12 mouse cellular contexts compared by ENCODE assay signal in the genomic region with DNA sequence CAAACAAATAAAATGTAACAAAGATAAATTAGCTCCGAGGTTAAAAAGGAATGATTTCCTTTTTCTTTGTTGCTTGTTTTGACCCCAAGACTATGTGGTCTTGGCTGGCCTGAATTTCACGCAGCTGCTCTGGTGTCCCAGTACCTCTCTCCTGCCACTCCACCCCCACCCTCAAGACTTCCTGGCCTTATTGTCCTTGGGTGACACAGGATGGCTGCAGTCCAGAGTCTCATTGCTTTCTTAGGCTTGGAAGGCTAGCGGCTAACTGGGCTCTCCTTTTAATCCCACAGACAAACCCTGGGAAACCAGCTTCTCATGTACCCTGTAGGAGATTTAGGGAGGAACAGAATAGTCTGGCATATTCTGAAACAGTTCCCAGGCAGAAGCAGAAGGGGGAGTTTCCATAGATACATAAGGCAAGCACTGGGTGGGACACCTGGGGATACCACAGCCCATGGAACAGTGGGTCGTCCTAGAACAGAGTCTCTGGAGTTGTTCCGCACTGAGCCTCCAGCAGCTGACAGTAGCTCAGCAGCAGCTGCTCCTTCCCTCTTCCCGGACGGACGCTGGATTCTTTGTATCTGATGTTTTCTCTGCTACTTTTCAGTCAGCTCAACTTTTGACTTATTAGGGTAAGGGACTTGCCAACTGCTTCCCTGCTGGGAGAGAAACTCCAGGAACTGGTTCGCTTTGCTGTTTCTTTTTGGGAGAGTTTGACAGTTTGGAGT. TPM values are rescaled to one million over a fixed set of nuclear protein-coding genes. Genes with fewer than 3 reads are reported as not detected.
A peak's percentile ranks its signal among the peaks of the same experiment; 100 is the strongest.
DNase-seq lines count a peak whose midpoint lies in the region; ATAC-seq and TF ChIP-seq lines count a peak whose summit lies in the region.
"Had no signal": no experiment of that assay in that cellular context is flagged by ENCODE, and none has a peak within 500 bp of the region (broad histone marks: within the 10 kb centered on the region; RNA-seq: fewer than 3 reads in every experiment).

No protein-coding gene starts in this region.

- peak overlapping the region; percentile 3; the same call in 1 of the 2 replicates for H3K4me2 ChIP-seq in hindbrain, postnatal 0 days (ENCODE audit: low read depth, low read length)
- 0 out of 2 replicates have a peak overlapping the region, but pooled peaks have one; percentile 13 for H3K4me2 ChIP-seq in heart, embryonic 14.5 days (ENCODE audit: low read length)
- no peak overlapping the region for H3K4me2 ChIP-seq in lung, postnatal 0 days (replicated peaks; ENCODE audit: low read depth, low read length)
- H3K4me2 ChIP-seq: midbrain, embryonic 13.5 days had no signal

- TF ChIP-seq CTCF in hindbrain, postnatal 0 days (IDR thresholded peaks at IDR 0.05; ENCODE audit: low read depth): no peak
- 0 out of 2 replicates have a peak, but pooled peaks have one; percentile 12 for TF ChIP-seq CTCF in lung, postnatal 0 days (IDR thresholded peaks at IDR 0.05)

- H3K9ac ChIP-seq in hindbrain, postnatal 0 days (replicated peaks; ENCODE audit: low read length): no peak overlapping the region
- H3K9ac ChIP-seq in heart, embryonic 14.5 days (ENCODE audit: low read length): 0 out of 2 replicates have a peak overlapping the region, but pooled peaks have one; percentile 30
- no peak overlapping the region for H3K9ac ChIP-seq in lung, postnatal 0 days (replicated peaks; ENCODE audit: low read depth)
- H3K9ac ChIP-seq: midbrain, embryonic 13.5 days had no signal

- no peaks in the 10 kb centered on the region for H3K36me3 ChIP-seq in hindbrain, postnatal 0 days (ENCODE audit: insufficient read depth, low read length)
- no peaks in the 10 kb centered on the region for H3K36me3 ChIP-seq in hindbrain, embryonic 10.5 days
- no peaks in the 10 kb centered on the region for H3K36me3 ChIP-seq in heart, embryonic 14.5 days (ENCODE audit: control insufficient read depth, insufficient read depth, low read length)
- no peaks in the 10 kb centered on the region for H3K36me3 ChIP-seq in lung, postnatal 0 days (ENCODE audit: insufficient read depth, low read length)
- H3K36me3 ChIP-seq: midbrain, embryonic 13.5 days had no signal

- H3K4me3 ChIP-seq in hindbrain, postnatal 0 days (ENCODE audit: low read length): no peak overlapping the region
- no peak overlapping the region for H3K4me3 ChIP-seq in hindbrain, embryonic 10.5 days
- no peak overlapping the region for H3K4me3 ChIP-seq in heart, embryonic 14.5 days (ENCODE audit: control insufficient read depth in 1 of 2, insufficient read depth in 1 of 2, low read depth in 1 of 2, low read length in 2 of 2)
- H3K4me3 ChIP-seq in lung, postnatal 0 days (ENCODE audit: low read depth, low read length): no peak overlapping the region
- H3K4me3 ChIP-seq: midbrain, embryonic 13.5 days had no signal

- no peaks in the 10 kb centered on the region for H3K27me3 ChIP-seq in hindbrain, postnatal 0 days (ENCODE audit: insufficient read depth, low read length)
- no peaks in the 10 kb centered on the region for H3K27me3 ChIP-seq in hindbrain, embryonic 10.5 days (ENCODE audit: insufficient read depth, poor library complexity, severe bottlenecking)
- H3K27me3 ChIP-seq in heart, embryonic 14.5 days (ENCODE audit: control insufficient read depth, insufficient read depth, low read length): no peaks in the 10 kb centered on the region
- no peaks in the 10 kb centered on the region for H3K27me3 ChIP-seq in lung, postnatal 0 days (replicated peaks; ENCODE audit: insufficient read depth, low read length)
- H3K27me3 ChIP-seq: midbrain, embryonic 13.5 days had no signal

- peak; percentile 49; the same call in 1 of the 2 replicates for ATAC-seq in hindbrain, postnatal 0 days
- no peak for ATAC-seq in heart, embryonic 14.5 days (ENCODE audit: insufficient number of reproducible peaks, insufficient read depth, low FRiP score, low read depth)
- 0 out of 2 replicates have a peak, but pooled peaks have one; percentile 20 for ATAC-seq in lung, postnatal 0 days
- ATAC-seq in CD4-positive, CD25-positive, alpha-beta regulatory T cell, adult 4 months: no peak
- ATAC-seq: midbrain, embryonic 13.5 days; Patski had no signal

- peak; percentile 59 for DNase-seq in hindbrain, postnatal 0 days (ENCODE audit: low spot score)
- no peak for DNase-seq in hindbrain, embryonic 10.5 days (ENCODE audit: low spot score)
- DNase-seq in adrenal gland, postnatal 14 days: peak; percentile 64
- DNase-seq in lung, postnatal 0 days (ENCODE audit: low spot score): peak; percentile 48
- no peak for DNase-seq in right cerebral cortex, postnatal 10 days (ENCODE audit: low spot score in 2 of 2)
- DNase-seq in right cerebral cortex, adult 18-20 months: no peak
- DNase-seq: cerebellum, postnatal 36 days; right cerebral cortex, postnatal 4 days had no signal

- H3K4me1 ChIP-seq in hindbrain, postnatal 0 days (ENCODE audit: insufficient read depth, low read length): peaks cover 8% of the 10 kb centered on the region; the same call in 1 of the 2 replicates
- H3K4me1 ChIP-seq in hindbrain, embryonic 10.5 days (replicated peaks): peaks cover 4% of the 10 kb centered on the region; the same call in 1 of the 2 replicates
- peaks cover 4 to 16% of the 10 kb centered on the region in 2 experiments for H3K4me1 ChIP-seq in heart, embryonic 14.5 days (ENCODE audit: control insufficient read depth in 2 of 2, insufficient read depth in 2 of 2, low read length in 2 of 2)
- H3K4me1 ChIP-seq in lung, postnatal 0 days (ENCODE audit: insufficient read depth, low read depth, low read length): peaks cover 6% of the 10 kb centered on the region; the same call in 1 of the 2 replicates

- H3K27ac ChIP-seq in hindbrain, postnatal 0 days: peak overlapping the region; percentile 16; the same call in 1 of the 2 replicates
- H3K27ac ChIP-seq in hindbrain, embryonic 10.5 days: no peak overlapping the region
- peak overlapping the region in 1 of 2 experiments; percentile 37; a peak in 2 of 4 replicates for H3K27ac ChIP-seq in heart, embryonic 14.5 days (replicated peaks in 1 of 2; ENCODE audit: control insufficient read depth in 1 of 2, insufficient read depth in 1 of 2, low read depth in 2 of 2, low read length in 2 of 2)
- H3K27ac ChIP-seq in lung, postnatal 0 days (ENCODE audit: low read length): no peak overlapping the region
- H3K27ac ChIP-seq: midbrain, embryonic 13.5 days had no signal

- 20% methylated on average over 9 of the region's 9 CpGs for WGBS in hindbrain, postnatal 0 days
- 41% methylated on average over 9 of the region's 9 CpGs for WGBS in hindbrain, embryonic 10.5 days
- WGBS in heart, embryonic 14.5 days: 30% methylated on average over 9 of the region's 9 CpGs
- WGBS in lung, postnatal 0 days: 31% methylated on average over 9 of the region's 9 CpGs

- TF ChIP-seq EP300 in lung, postnatal 0 days (IDR thresholded peaks at IDR 0.05): no peak

- no peaks in the 10 kb centered on the region for H3K9me3 ChIP-seq in hindbrain, postnatal 0 days (ENCODE audit: low read length)
- H3K9me3 ChIP-seq in hindbrain, embryonic 10.5 days: no peaks in the 10 kb centered on the region
- H3K9me3 ChIP-seq in heart, embryonic 14.5 days (ENCODE audit: control insufficient read depth, low read length): no peaks in the 10 kb centered on the region
- H3K9me3 ChIP-seq in lung, postnatal 0 days (ENCODE audit: low read length): no peaks in the 10 kb centered on the region
- H3K9me3 ChIP-seq: midbrain, embryonic 13.5 days had no signal

RNA-seq across cellular contexts. Expression of gene Ubtf, which starts 15.6 kb away (rescaled TPM):
- total RNA-seq in hindbrain, postnatal 0 days (2014; rRNA removed): 53.7 and 63.7 TPM in 2 replicates
- polyA plus RNA-seq in hindbrain, postnatal 0 days (2015; fragmentation: Nextera tagmentation; extraction: Ambion mirVana): 74.6 and 76.1 TPM in 2 replicates
- polyA plus RNA-seq in hindbrain, embryonic 10.5 days (2016; fragmentation: Nextera tagmentation; extraction: Ambion mirVana): 82.6 and 91.7 TPM in 2 replicates
- total RNA-seq in adrenal gland, postnatal 14 days (2021): 102 and 106 TPM in 2 replicates
- 50.2 and 53.6 TPM in 2 replicates for polyA plus RNA-seq in heart, embryonic 14.5 days (2014; fragmentation: Nextera tagmentation; extraction: Ambion mirVana)
- polyA plus RNA-seq in lung, postnatal 0 days (2015; fragmentation: Nextera tagmentation; extraction: Ambion mirVana): 53.7 and 60.9 TPM in 2 replicates
- polyA plus RNA-seq in CD4-positive, CD25-positive, alpha-beta regulatory T cell, adult 4 months (2017; shearing (Covaris generic)): 10 to 100 TPM; 46.1 to 51.1 TPM

RNA-seq across cellular contexts. Expression of gene Slc4a1, which starts 30.9 kb away (rescaled TPM):
- total RNA-seq in hindbrain, postnatal 0 days (2014; rRNA removed): 0.22 and 0.84 TPM in 2 replicates
- polyA plus RNA-seq in hindbrain, postnatal 0 days (2015; fragmentation: Nextera tagmentation; extraction: Ambion mirVana): 0.48 and 0.54 TPM in 2 replicates
- 35.8 and 38.0 TPM in 2 replicates for polyA plus RNA-seq in hindbrain, embryonic 10.5 days (2016; fragmentation: Nextera tagmentation; extraction: Ambion mirVana)
- total RNA-seq in adrenal gland, postnatal 14 days (2021): 17.5 and 72.4 TPM in 2 replicates
- polyA plus RNA-seq in heart, embryonic 14.5 days (2014; fragmentation: Nextera tagmentation; extraction: Ambion mirVana): 5.6 and 11.8 TPM in 2 replicates
- polyA plus RNA-seq in lung, postnatal 0 days (2015; fragmentation: Nextera tagmentation; extraction: Ambion mirVana): 9.7 and 9.8 TPM in 2 replicates
- polyA plus RNA-seq in CD4-positive, CD25-positive, alpha-beta regulatory T cell, adult 4 months (2017; shearing (Covaris generic)): not detected
- polyA plus RNA-seq: Patski had no signal

RNA-seq across cellular contexts. Expression of gene Atxn7l3, which starts 38.7 kb away (rescaled TPM):
- total RNA-seq in hindbrain, postnatal 0 days (2014; rRNA removed): 146 and 149 TPM in 2 replicates
- polyA plus RNA-seq in hindbrain, postnatal 0 days (2015; fragmentation: Nextera tagmentation; extraction: Ambion mirVana): 22.8 and 23.7 TPM in 2 replicates
- polyA plus RNA-seq in hindbrain, embryonic 10.5 days (2016; fragmentation: Nextera tagmentation; extraction: Ambion mirVana): 16.8 and 18.7 TPM in 2 replicates
- total RNA-seq in adrenal gland, postnatal 14 days (2021): 47.9 and 53.4 TPM in 2 replicates
- 7.0 and 10.6 TPM in 2 replicates for polyA plus RNA-seq in heart, embryonic 14.5 days (2014; fragmentation: Nextera tagmentation; extraction: Ambion mirVana)
- polyA plus RNA-seq in lung, postnatal 0 days (2015; fragmentation: Nextera tagmentation; extraction: Ambion mirVana): 9.6 and 10.2 TPM in 2 replicates
- polyA plus RNA-seq in CD4-positive, CD25-positive, alpha-beta regulatory T cell, adult 4 months (2017; shearing (Covaris generic)): 1 to 10 TPM; 7.2 to 7.3 TPM

RNA-seq across cellular contexts. Expression of gene Tmub2, which starts 50.4 kb away (rescaled TPM):
- 81.8 and 92.7 TPM in 2 replicates for total RNA-seq in hindbrain, postnatal 0 days (2014; rRNA removed)
- polyA plus RNA-seq in hindbrain, postnatal 0 days (2015; fragmentation: Nextera tagmentation; extraction: Ambion mirVana): 71.0 and 72.2 TPM in 2 replicates
- polyA plus RNA-seq in hindbrain, embryonic 10.5 days (2016; fragmentation: Nextera tagmentation; extraction: Ambion mirVana): 52.3 and 69.6 TPM in 2 replicates
- total RNA-seq in adrenal gland, postnatal 14 days (2021): 40.1 and 40.4 TPM in 2 replicates
- 39.1 and 46.5 TPM in 2 replicates for polyA plus RNA-seq in heart, embryonic 14.5 days (2014; fragmentation: Nextera tagmentation; extraction: Ambion mirVana)
- 46.1 and 47.4 TPM in 2 replicates for polyA plus RNA-seq in lung, postnatal 0 days (2015; fragmentation: Nextera tagmentation; extraction: Ambion mirVana)
- polyA plus RNA-seq in CD4-positive, CD25-positive, alpha-beta regulatory T cell, adult 4 months (2017; shearing (Covaris generic)): 10 to 100 TPM; 64.7 to 80.5 TPM

RNA-seq across cellular contexts. Expression of gene Rundc3a, which starts 58.1 kb away (rescaled TPM):
- 310 and 349 TPM in 2 replicates for total RNA-seq in hindbrain, postnatal 0 days (2014; rRNA removed)
- polyA plus RNA-seq in hindbrain, postnatal 0 days (2015; fragmentation: Nextera tagmentation; extraction: Ambion mirVana): 114 and 125 TPM in 2 replicates
- 23.5 and 57.0 TPM in 2 replicates for polyA plus RNA-seq in hindbrain, embryonic 10.5 days (2016; fragmentation: Nextera tagmentation; extraction: Ambion mirVana)
- 31.3 and 31.6 TPM in 2 replicates for total RNA-seq in adrenal gland, postnatal 14 days (2021)
- 0.81 and 1.2 TPM in 2 replicates for polyA plus RNA-seq in heart, embryonic 14.5 days (2014; fragmentation: Nextera tagmentation; extraction: Ambion mirVana)
- polyA plus RNA-seq in lung, postnatal 0 days (2015; fragmentation: Nextera tagmentation; extraction: Ambion mirVana): 1.7 and 1.9 TPM in 2 replicates
- polyA plus RNA-seq in CD4-positive, CD25-positive, alpha-beta regulatory T cell, adult 4 months (2017; shearing (Covaris generic)): 1 to 10 TPM; 3.3 to 3.5 TPM

Comparison
In these comparisons a context has a peak if more than half of its experiments do, and no peak if none do; other contexts are left out.
1. DNase-seq: peak in hindbrain, postnatal 0 days (single experiment), adrenal gland, postnatal 14 days (single experiment) and lung, postnatal 0 days (single experiment); none in hindbrain, embryonic 10.5 days (single experiment), right cerebral cortex, postnatal 10 days (0 of 2) and right cerebral cortex, adult 18-20 months (single experiment).
2. ATAC-seq: peak in hindbrain, postnatal 0 days (single experiment) and lung, postnatal 0 days (single experiment); none in heart, embryonic 14.5 days (single experiment) and CD4-positive, CD25-positive, alpha-beta regulatory T cell, adult 4 months (single experiment).